Mouse (Mus musculus): ENCODE results near the gene Arsj. TPM values are rescaled to one million over a fixed set of nuclear protein-coding genes. Genes with fewer than 3 reads are reported as not detected.

Arsj gene
- total RNA-seq (2017) = not detected in 2 replicates

DNA sequence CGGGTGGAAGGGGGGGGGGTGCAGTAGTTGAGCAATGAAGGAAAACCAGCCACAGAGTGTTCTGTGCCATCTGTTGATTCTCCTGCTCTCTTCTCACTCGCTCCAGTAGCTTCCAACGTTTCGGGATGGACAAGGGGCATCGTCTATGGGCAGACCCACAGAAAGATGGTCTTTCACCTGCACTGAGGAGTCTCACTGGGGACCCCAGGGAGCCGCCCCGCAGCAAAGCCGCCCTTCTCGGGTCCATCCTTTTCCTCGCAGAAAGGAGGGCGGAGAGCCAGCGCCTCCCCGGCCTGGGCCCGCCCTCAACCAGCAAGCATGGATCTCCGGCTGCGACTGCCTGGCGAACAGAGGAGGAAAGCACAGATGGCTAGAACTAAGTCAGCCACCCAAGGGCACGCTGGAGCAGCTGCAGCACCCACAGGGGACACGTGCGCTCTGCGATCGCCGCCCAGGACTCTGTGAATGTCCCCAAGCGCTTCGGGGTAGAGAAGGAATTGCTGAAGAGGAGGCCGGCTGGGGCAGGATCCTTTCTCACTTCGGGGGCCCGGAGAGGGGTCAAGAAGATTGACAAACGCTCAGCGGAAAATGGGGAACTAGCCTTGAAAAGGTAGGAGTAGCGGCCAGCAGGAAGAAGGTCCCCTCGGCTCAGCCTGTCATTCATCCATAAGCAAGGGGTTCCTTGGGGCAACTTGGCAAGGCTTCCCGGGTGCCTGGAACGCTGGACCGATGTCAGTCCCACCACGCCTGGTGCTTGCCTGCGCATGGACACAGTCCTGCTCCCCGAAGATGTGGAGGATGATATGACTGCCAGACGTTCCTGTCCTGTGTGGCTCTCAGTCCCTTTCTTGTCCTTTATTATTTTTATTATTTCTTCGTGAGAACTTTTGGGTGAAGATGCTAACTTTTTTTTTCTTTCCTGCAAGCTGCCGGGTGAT, at the start of gene Arsj:
Arsj (plus strand) TSS at position 117 of the 938 bp plus-strand sequence.
- peak; percentile 42 for ATAC-seq (replicated peaks; ENCODE audit: low read depth, poor library complexity, severe bottlenecking)

DNA sequence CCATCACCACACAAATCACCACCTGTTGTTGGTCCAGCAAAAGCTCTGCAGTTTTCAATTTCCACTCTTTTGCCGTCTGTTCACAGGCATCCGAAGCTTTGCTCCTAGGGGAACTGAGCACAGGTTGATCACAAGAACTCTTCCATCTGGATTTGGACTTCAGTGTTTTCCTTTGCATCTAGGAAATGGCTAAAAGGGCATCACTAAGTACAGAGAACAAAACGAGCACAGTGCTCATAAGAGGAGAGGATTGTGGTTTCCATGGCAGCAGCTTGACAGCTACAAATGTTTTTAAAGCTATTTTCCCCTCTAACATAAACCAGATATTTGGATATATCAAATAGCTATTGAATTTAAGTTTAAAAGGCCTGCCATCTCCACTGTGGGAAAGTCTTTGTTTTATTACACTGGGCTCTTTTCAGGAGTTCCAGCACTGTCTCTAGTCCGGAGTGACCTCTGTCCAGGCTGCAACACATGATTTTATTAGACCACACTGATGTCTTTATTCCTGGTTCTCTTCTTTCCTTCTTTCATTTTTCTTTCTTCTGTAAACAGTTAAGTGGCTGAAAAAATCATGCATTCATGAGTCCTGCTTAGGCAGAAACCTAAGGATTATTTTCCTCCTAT, 38.5 kb upstream of the Arsj start:
- ATAC-seq (replicated peaks; ENCODE audit: low read depth, poor library complexity, severe bottlenecking) = no peak

DNA sequence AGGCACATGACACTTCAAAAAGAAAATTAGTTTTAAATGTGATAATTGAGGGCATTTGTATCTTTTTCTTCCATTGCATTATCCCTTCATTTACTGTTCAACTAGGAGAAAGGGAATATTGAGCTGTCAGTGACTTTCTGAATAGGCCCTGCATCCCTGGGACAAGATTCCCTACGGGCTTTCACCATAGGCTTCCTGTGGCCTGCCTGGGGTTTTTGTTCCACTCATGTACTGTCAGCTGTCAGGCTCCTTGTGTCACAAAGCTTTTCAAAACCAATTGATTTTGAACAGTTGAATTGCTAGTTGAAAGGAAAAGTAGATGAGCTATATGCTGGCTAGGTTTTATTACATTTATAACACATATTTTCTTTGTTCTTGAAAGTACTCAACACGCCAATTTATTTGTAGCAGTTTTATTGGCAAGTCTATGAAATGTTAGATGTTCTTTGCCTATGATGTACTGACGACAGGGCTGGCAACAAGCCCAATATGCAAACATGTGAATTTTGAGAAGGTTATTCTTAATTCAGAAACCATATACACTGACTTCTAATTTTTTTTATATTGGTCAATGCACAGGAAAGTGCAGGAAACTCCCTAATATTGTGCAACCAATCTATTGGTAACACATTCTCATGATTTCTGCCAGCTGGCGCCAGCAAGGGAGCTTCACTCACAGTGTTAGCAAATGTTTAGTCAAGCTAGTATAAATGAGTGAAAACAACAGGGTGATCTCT, 37.4 kb upstream of the Arsj start:
- no peak for ATAC-seq (replicated peaks; ENCODE audit: low read depth, poor library complexity, severe bottlenecking)

DNA sequence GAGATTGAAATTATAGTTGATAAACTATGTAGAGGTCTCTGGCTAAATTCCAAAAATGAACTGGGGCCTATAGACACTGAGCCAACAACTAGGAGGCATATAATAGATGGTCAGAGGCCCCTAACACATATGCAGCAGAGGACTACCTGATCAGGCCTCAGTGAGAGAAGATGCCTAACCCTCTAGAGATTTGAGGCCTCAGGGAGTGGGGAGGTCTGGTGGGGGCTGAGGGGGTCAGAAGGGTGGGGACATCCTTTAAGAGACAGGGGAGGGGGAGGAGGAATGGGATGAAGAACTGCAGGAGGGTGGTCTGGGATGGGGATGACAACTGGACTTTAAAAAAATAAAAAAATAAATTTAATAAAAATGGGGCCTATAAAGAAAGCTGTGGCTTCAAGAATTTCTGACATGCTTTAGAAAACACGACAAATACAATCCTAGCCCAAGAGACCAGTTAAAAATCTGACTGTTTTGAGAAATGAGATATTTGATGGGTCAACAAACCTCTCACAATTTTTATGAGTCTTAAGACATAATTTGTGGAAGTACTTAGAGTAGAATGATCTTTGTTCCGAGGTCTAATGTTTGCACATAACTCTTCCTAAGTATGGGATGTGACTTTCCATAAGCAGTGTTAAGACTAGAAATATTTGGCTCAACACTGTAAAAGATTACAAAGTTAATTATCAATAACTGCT, 36.7 kb upstream of the Arsj start:
- ATAC-seq (replicated peaks; ENCODE audit: low read depth, poor library complexity, severe bottlenecking) = no peak

DNA sequence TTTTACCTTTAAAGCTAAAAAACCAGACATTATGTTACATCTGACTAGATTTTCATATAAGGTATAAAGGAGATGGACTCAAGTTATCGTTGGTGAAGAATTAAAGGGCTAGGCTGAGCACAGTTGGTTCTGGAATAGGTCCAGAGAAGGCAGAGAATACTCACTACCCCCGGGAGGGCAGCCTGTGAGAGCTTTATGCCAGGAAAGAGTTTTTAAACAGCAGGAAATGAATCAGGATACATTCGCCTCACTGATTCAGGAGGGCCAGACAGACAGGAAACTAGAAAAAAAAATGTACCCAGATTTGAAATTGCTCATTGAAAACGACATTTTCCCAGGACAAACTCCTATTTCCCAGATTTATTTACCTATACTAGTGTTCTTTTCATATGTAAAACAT, 28.2 kb upstream of the Arsj start:
- ATAC-seq (replicated peaks; ENCODE audit: low read depth, poor library complexity, severe bottlenecking) = no peak

DNA sequence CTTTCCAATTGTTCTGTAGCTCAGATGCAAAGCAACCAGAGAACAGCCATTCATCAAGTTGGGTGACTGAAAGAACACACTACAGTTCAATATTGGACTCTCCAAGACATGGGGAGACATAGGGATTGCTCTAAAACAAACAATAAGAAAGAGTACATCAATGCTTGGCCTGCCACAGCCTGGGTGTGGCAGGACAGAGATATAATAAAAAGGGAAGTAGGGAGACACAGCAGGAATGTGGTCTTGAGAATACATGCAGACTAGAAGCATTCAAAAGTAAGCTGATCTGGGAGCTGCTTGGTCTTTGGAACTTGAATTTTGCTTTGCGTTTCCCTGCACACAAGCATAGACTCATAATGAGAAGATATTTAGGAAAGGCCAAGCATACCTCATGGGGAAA, 18.7 kb upstream of the Arsj start:
- ATAC-seq (replicated peaks; ENCODE audit: low read depth, poor library complexity, severe bottlenecking) = no peak

DNA sequence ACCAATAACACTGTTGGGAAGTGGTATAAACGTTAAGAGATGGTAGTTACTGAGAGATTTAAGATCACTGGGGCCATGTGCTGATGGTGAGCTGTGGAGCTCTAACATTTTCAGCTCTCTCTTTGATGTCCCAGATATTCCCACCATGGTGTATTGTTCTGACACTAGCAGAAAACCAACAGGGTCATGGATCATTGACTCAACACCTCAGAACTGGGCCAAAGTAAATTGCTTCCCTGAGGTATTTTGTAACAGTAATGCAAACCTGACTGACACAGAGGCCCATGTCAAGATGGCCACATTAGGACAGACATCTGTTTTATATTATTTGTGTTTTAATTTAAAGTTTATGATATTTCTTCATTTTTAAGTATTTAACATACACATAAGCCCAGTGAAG, 3.7 kb upstream of the Arsj start:
- no peak for ATAC-seq (replicated peaks; ENCODE audit: low read depth, poor library complexity, severe bottlenecking)

DNA sequence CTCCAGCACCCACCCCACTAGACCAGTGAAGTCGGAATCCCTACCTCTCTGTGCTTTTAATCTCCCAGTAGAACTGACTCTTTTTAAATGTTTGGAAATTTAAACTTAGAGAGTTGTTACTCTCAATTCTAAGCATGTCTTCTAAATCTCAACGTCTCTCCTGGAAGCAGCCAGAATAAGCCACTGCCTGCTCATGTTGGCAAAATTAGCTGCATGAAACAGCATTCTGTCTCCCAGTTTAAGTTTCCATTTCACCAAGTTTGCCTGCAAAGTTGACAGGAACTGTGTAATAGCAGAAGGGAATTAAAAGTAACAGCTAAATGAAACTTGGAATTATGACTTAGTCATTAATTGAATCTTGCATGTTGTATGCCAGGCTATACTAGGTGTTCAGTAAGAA, 1.1 kb upstream of the Arsj start:
- ATAC-seq (replicated peaks; ENCODE audit: low read depth, poor library complexity, severe bottlenecking) = no peak

DNA sequence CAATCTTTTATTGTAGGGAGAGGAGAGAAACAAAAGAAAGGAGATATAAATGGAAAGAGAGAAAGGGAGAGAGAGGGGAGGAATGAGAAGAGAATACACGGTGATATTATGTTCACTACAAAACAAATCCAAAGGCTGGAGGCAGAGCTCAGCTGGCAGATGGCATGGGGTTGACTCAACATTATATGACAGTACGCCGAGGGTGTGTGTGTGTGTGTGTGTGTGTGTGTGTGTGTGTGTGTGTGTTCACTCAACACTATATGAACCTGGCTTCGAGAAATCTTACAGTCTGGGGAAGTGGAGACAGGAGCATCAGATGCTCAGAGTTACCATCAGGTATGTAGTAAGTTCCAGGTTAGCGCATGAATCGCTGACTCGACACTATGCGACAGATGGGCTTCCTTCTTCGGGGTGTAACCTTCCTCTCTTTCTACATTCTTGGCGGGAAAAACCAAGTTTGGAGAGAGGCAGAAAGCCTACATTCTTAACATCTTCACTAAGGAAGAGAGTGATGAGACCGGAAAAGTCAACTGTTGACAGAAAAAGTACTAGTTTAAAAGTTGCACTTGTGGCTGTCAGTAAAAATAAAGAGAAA, 456 bp upstream of the Arsj start:
- no peak for ATAC-seq (replicated peaks; ENCODE audit: low read depth, poor library complexity, severe bottlenecking)

DNA sequence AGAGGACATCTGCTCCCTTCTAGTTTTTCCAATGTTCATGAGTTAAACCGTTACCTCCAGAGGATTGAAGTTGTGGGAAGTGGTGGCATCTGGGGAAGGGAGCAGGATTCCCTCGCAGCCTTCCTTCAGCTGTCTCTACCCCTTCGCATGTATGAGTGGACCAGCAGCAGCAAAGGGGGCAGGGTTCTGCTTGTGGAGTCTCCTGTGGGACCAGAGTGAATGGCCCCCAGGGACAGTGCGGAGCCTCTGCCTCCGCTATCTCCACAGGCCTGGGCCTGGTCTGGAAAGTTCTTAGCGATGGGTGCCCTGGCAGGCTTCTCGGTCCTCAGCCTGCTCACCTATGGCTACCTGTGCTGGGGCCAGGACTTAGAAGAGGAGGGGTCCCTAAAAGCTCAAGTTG, 1.1 kb downstream of the Arsj start:
- no peak for ATAC-seq (replicated peaks; ENCODE audit: low read depth, poor library complexity, severe bottlenecking)

DNA sequence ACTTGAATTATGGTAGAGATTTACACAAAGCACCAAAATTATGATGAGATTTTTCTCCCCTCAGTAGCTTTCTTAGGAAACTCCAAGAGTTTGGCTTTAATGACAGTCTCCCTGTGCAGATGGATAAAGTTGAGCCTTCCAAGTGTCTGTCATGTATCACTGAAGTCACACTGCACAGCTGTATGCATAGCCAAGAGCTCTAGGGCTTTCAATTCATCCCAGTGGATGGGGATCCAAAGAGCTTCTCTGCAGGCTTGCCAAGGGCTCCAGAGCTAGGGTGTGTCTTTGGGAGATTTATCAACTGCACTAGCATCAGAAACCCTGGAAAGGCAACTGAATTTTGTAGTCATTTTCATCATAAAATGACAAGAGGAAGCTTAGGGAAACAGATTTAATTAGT, 7.1 kb downstream of the Arsj start:
- ATAC-seq (replicated peaks; ENCODE audit: low read depth, poor library complexity, severe bottlenecking) = no peak

DNA sequence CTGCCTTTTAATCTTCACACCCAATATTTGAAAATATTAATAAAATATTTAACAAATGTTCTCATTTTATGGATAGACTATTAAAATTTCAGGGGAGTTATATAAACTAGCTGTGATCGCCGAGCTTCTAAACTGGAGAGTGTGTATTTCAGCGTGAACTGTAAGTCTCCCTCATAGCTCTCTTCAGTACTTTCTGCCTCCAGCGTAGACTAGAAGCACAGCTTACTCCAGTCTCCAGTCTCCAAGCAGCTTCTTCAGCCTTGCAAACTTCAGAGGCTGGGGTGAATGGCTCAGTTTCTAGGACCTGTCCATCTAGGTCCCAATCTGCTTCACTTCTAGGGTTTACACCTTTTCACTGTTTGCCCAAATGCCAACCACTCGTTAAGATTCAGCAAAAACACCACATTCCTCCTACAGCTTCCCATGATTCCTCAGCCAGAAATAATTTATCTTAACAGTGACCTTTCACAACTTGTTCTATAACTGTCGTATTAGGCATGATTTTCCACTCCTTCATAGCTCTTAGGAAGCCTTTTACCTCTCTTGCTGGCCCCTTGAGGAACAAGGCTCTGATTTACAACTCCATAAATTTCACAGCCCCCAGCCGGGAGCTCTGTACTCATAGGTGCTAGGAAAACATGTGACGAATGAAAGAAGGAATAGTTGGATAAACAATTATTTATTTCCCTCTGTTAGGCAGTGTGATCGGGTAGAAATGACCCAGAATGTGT, 9.5 kb downstream of the Arsj start:
- ATAC-seq (replicated peaks; ENCODE audit: low read depth, poor library complexity, severe bottlenecking) = no peak

DNA sequence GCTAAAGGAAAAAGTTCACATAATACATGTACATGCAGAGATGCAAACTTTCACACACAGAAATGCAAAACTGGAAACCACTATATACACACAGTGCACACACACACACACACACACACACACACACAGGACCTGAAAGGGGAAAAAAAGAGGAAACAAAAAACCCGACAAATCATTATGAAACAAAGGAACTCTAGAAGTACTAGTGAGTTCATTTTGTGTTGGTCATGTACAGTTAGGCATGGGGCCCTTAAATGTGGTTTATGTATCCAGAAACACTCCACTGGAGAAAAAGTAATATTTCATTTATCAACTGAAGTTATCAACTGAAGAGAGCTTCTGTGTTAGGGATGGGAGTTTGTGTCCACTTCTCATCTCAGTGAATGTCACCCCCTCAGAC, 10.2 kb downstream of the Arsj start:
- ATAC-seq (replicated peaks; ENCODE audit: low read depth, poor library complexity, severe bottlenecking) = no peak

DNA sequence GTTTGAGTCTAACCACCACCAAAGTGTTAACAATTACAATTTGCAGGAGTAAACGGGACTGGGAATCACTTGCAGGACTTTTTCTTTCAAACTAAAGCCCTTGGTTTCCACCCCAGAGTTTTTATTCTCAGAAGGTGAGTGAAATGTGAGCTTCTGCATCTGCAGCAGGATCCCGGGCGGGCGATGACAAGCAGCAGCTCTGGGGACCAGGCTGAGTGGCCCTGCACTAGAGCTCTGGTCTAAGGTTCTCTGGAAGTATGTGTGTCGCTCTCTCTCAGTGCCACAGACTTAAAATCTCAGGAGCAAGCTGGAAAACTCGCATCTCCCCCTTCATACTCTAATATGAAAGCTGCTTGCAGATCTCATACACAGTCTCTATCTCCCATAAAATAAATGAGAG, 15.8 kb downstream of the Arsj start:
- ATAC-seq (replicated peaks; ENCODE audit: low read depth, poor library complexity, severe bottlenecking) = no peak

GRCm38 (mm10) chr3:126379702-126380101, 16.2 kb downstream of the Arsj start:
- ATAC-seq (replicated peaks; ENCODE audit: low read depth, poor library complexity, severe bottlenecking) = no peak

GRCm38 (mm10) chr3:126383276-126383675, 19.8 kb downstream of the Arsj start:
- no peak for ATAC-seq (replicated peaks; ENCODE audit: low read depth, poor library complexity, severe bottlenecking)

DNA sequence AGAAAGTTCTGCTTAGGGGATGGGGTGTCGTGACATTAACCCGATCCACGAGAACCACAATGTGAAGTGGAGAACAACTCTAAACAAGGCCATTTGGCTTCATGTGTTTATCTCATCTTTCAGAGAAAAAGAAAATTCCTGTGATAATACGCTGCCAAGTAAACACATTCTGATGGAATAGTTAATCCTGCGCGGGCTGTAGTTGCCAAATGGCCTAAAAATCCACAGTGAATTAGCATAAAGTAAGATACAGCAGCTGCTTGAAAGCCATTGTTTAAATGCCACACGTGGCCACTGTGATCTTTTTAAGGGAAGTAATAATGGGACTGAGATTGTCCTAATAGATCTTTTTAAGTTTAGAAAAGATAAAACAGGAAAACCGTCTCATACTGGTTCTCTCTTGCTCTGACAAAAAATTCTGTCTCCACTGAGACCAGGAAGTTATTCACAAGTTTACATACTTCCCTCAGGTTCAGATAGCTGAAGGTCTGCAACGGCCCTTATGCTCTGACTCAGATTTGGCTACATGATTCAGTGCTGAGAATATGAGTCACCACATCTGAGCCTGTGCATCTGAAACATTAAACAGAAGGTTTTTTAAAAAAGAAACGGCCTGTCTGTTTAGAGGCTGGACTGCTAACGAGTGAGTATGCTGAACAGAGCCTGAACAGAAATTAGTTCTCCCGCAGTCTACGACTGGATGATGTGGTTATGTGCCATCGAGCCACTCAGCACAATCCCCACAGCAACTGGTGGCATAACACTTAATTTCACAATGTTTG, 21.4 kb downstream of the Arsj start:
- ATAC-seq (replicated peaks; ENCODE audit: low read depth, poor library complexity, severe bottlenecking) = no peak

- ATAC-seq (replicated peaks; ENCODE audit: low read depth, poor library complexity, severe bottlenecking) = no peak
Observed at GRCm38 (mm10) chr3:126397451-126397850, 34.0 kb downstream of the Arsj start.

Measured in common myeloid progenitor, adult 5-6 weeks (primary cell).